9 mouse cellular contexts compared by ENCODE assay signal in genomic region chr7:84739965-84740390, GRCm38 (mm10). TPM values are rescaled to one million over a fixed set of nuclear protein-coding genes. Genes with fewer than 3 reads are reported as not detected.
DNase-seq lines count a peak whose midpoint lies in the region; ATAC-seq lines count a peak whose summit lies in the region.
"Had no signal": no experiment of that assay in that cellular context is flagged by ENCODE, and none has a peak within 500 bp of the region (broad histone marks: within the 10 kb centered on the region; RNA-seq: fewer than 3 reads in every experiment).

No protein-coding gene starts in this region.

- no peak overlapping the region for H3K9ac ChIP-seq in lung, embryonic 16.5 days (ENCODE audit: low read length)
- H3K9ac ChIP-seq: embryonic facial prominence, embryonic 15.5 days had no signal

- ATAC-seq in lung, embryonic 16.5 days (ENCODE audit: low read depth): peak; percentile 73

- WGBS in lung, embryonic 16.5 days: 4% methylated on average over 2 of the region's 2 CpGs

- DNase-seq in right cerebral cortex, adult 18-20 months: peak; percentile 1
- DNase-seq in right cerebral cortex, postnatal 25 days: no peak
- peak; percentile 55 for DNase-seq in brain, adult 2 months (ENCODE audit: low read depth, low spot score)
- peak; percentile 10 for DNase-seq in kidney, adult 11 months
- no peak for DNase-seq in gastrocnemius, postnatal 25 days
- no peak for DNase-seq in urinary bladder, postnatal 25 days (ENCODE audit: low spot score)

- no peak overlapping the region for H3K4me2 ChIP-seq in lung, embryonic 16.5 days (ENCODE audit: low read depth, low read length)
- H3K4me2 ChIP-seq: embryonic facial prominence, embryonic 15.5 days had no signal

- no peak overlapping the region for H3K4me3 ChIP-seq in lung, embryonic 16.5 days (ENCODE audit: low read length)
- H3K4me3 ChIP-seq: embryonic facial prominence, embryonic 15.5 days; left cerebral cortex, adult 2 months had no signal

- no peaks in the 10 kb centered on the region for H3K4me1 ChIP-seq in lung, embryonic 16.5 days (replicated peaks; ENCODE audit: control insufficient read depth, insufficient read depth, low read length)
- H3K4me1 ChIP-seq: embryonic facial prominence, embryonic 15.5 days had no signal

- no peaks in the 10 kb centered on the region for H3K9me3 ChIP-seq in lung, embryonic 16.5 days (ENCODE audit: control insufficient read depth, low read length)
- H3K9me3 ChIP-seq: embryonic facial prominence, embryonic 15.5 days had no signal

- H3K36me3 ChIP-seq in lung, embryonic 16.5 days (ENCODE audit: control insufficient read depth, insufficient read depth, low read length): no peaks in the 10 kb centered on the region
- H3K36me3 ChIP-seq: embryonic facial prominence, embryonic 15.5 days had no signal

- H3K27ac ChIP-seq in lung, embryonic 16.5 days (ENCODE audit: low read length): no peak overlapping the region
- H3K27ac ChIP-seq: embryonic facial prominence, embryonic 15.5 days; left cerebral cortex, adult 2 months had no signal

- no peaks in the 10 kb centered on the region for H3K27me3 ChIP-seq in lung, embryonic 16.5 days (ENCODE audit: control insufficient read depth, insufficient read depth, low read depth, low read length)
- H3K27me3 ChIP-seq: embryonic facial prominence, embryonic 15.5 days had no signal

RNA-seq across cellular contexts. Expression of gene Zfand6, which starts 50.2 kb away (rescaled TPM):
- 185 and 186 TPM in 2 replicates for polyA plus RNA-seq in lung, embryonic 16.5 days (2015; fragmentation: Nextera tagmentation; extraction: Ambion mirVana)
- 10 to 100 TPM; 89.6 to 91.9 TPM for total RNA-seq in gastrocnemius, postnatal 25 days (2021)

Comparison
In these comparisons a context has a peak if more than half of its experiments do, and no peak if none do; other contexts are left out.
1. DNase-seq: peak in right cerebral cortex, adult 18-20 months (single experiment), brain, adult 2 months (single experiment) and kidney, adult 11 months (single experiment); none in right cerebral cortex, postnatal 25 days (single experiment), gastrocnemius, postnatal 25 days (single experiment) and urinary bladder, postnatal 25 days (single experiment).